Mouse (Mus musculus): Measurements from ENCODE around the gene Hnf1a. TPM values are rescaled to one million over a fixed set of nuclear protein-coding genes. Genes with fewer than 3 reads are reported as not detected.

Gene Hnf1a
- polyA plus RNA-seq, 1 experiment from 2014 or later: 0.05 TPM

DNA sequence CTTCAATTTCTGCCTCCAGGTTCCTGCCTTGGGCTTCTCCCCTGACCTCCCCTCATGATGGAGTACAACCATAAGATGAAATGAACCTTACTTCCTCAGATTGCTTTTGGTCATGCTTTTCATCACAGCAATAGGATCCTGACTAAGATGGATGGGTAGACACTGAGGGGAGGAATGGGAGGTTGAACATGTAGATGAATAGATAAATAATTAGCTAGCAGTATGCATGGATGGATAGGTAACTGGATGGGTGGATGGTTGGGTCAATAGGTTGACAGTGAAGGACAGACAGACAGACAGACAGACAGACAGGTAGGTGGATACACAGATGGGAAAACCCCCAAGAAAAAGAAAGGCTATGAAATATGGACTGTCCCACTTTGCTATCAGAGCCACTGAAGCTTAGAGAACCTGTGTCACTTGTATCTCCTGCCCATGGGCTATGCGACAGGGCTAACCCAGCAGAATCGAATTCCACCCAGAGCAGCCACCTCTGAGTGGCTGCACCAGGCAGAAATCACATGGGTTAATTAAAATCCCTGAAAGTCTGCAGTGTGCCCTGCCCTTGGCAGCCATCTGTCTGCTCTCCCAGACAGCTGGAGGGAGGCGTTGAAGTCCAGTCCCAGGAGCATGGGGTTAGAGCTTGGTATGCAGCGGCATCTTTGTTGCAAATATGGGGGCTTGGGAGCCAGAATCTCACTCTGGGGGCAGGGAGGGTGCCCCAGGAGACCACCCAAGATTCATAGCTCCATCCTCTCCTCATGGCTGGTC lies 9.1 kb downstream of the Hnf1a start:
- H3K27ac ChIP-seq (replicated peaks): no peak overlapping the region
- no peaks in the 10 kb centered on the region for H3K27me3 ChIP-seq (replicated peaks)
- no peaks in the 10 kb centered on the region for H3K9me3 ChIP-seq (replicated peaks)
- H3K4me2 ChIP-seq: no peak overlapping the region
- 41% methylated on average over 4 of the region's 4 CpGs for WGBS
- H3K9ac ChIP-seq (replicated peaks): no peak overlapping the region
- no peak overlapping the region for H3K4me3 ChIP-seq (replicated peaks)
- H3K4me1 ChIP-seq: no peaks in the 10 kb centered on the region
- no peaks in the 10 kb centered on the region for H3K36me3 ChIP-seq
- ATAC-seq (ENCODE audit: low FRiP score): no peak

DNA sequence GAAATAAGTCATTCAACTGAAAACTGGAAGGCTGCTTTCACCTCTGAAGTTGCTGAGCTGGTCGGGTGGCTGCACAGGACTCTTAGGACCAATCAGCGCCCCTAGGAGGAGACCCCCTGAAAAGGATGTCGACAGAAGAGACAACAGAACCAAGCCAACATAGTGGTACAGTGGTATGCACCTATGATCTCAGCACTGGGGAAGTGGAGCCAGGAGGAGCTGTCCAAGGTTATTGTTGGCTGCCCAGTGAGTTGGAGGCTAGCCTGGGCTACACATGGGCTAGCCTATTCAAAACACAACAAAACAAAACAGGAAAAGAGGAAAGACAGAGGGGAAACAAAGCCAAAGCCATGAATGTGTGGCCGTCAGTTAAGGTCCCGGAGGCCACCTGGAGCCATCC lies 12.8 kb downstream of the Hnf1a start:
- no peaks in the 10 kb centered on the region for H3K9me3 ChIP-seq (replicated peaks)
- H3K4me3 ChIP-seq (replicated peaks): no peak overlapping the region
- no peak overlapping the region for H3K9ac ChIP-seq (replicated peaks)
- WGBS: 81% methylated on average over 5 of the region's 5 CpGs
- no peaks in the 10 kb centered on the region for H3K4me1 ChIP-seq
- no peak overlapping the region for H3K4me2 ChIP-seq
- ATAC-seq (ENCODE audit: low FRiP score): no peak
- H3K27me3 ChIP-seq (replicated peaks): no peaks in the 10 kb centered on the region
- H3K36me3 ChIP-seq: no peaks in the 10 kb centered on the region
- H3K27ac ChIP-seq (replicated peaks): no peak overlapping the region

DNA sequence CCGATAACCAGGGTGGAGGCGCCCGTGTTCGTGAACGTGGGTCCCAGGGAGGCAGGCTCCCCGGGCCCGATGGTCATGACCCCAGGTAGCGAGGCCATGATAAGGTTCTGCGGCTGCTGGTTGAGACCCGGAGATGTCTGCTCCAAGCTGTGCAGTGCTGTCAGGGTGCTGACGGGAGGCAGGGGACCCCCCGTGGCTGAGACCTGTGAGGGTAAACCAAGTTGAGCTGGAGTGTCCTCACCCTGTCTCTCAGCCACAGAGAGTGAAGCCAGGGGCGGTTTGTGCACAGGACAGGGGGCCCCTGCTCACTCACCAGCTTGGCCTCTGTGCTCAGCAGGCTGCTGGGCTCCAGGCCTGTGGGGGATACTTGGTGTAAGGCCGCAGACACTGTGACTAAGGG lies 17.6 kb downstream of the Hnf1a start:
- Histone ChIP-seq H3K9me3 (replicated peaks) (no peaks in the 10 kb centered on the region), H3K36me3 (peaks cover 14% of the 10 kb centered on the region), H3K4me2 (no peak overlapping the region), H3K4me1 (peaks cover 13% of the 10 kb centered on the region; the same call in 1 of the 2 replicates), H3K9ac (replicated peaks) (no peak overlapping the region), H3K4me3 (replicated peaks) (no peak overlapping the region), H3K27ac (replicated peaks) (no peak overlapping the region), H3K27me3 (replicated peaks) (no peaks in the 10 kb centered on the region)
- WGBS: 92% methylated on average over 14 of the region's 14 CpGs
- no peak for ATAC-seq (ENCODE audit: low FRiP score)

DNA sequence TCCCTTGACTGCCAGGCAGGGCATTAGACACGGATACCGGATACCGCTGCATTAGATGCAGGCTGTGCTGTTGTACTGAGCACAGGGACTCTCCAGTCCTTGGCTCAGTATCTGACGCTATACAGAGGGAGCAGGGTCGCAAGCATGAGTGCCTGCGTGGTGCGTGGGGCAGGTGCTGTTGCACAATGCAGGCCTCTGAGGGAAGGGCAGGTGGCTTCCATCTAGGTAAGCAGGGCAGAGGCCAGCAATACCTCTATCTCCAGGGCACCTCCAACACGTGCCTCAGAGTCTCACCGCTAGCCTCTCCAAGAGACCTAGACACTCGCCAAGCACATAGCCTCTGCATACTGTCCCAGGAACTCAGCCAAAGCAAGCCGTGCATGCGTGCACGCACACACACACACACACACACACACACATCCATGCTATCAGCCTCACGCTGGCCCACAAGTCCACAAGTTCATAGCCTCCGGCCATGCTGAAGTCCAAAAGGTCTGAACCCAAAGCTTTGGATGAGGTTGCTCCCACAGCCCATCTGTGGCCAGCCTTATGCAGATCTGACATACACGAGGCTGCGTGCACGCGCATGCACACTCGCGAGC lies 19.5 kb downstream of the Hnf1a start:
- H3K9ac ChIP-seq (replicated peaks): no peak overlapping the region
- no peak overlapping the region for H3K27ac ChIP-seq (replicated peaks)
- no peaks in the 10 kb centered on the region for H3K9me3 ChIP-seq (replicated peaks)
- WGBS: 82% methylated on average over 21 of the region's 21 CpGs
- no peak overlapping the region for H3K4me2 ChIP-seq
- ATAC-seq (ENCODE audit: low FRiP score): no peak
- H3K36me3 ChIP-seq: peaks cover 33% of the 10 kb centered on the region
- no peak overlapping the region for H3K4me3 ChIP-seq (replicated peaks)
- peaks cover 13% of the 10 kb centered on the region; the same call in 1 of the 2 replicates for H3K4me1 ChIP-seq
- no peaks in the 10 kb centered on the region for H3K27me3 ChIP-seq (replicated peaks)

DNA sequence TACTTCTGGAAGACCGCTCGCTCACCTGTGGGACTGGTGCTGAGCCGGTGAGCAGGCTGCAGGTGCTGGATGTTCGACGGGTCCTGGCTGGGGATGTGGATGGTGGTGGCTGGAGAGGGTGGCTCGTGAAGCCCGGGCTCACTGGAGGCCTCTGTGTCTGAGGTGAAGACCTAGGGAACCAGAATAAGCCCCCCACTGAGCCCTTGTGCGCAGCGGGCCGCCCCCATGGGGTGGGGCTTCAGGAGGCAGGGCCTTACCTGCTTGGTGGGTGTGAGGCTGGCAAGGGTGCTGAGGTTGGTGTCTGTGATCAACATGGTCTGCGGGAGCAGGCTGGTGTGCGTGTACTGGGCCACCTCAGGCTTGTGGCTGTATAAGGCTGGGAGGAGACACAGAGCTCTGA lies 20.2 kb downstream of the Hnf1a start:
- no peak overlapping the region for H3K27ac ChIP-seq (replicated peaks)
- peak; percentile 25; the same call in 1 of the 2 replicates for ATAC-seq (ENCODE audit: low FRiP score)
- H3K4me2 ChIP-seq: no peak overlapping the region
- 72% methylated on average over 12 of the region's 12 CpGs for WGBS
- H3K9ac ChIP-seq (replicated peaks): no peak overlapping the region
- no peaks in the 10 kb centered on the region for H3K9me3 ChIP-seq (replicated peaks)
- peaks cover 13% of the 10 kb centered on the region; the same call in 1 of the 2 replicates for H3K4me1 ChIP-seq
- no peak overlapping the region for H3K4me3 ChIP-seq (replicated peaks)
- H3K36me3 ChIP-seq: peaks cover 40% of the 10 kb centered on the region
- H3K27me3 ChIP-seq (replicated peaks): no peaks in the 10 kb centered on the region

DNA sequence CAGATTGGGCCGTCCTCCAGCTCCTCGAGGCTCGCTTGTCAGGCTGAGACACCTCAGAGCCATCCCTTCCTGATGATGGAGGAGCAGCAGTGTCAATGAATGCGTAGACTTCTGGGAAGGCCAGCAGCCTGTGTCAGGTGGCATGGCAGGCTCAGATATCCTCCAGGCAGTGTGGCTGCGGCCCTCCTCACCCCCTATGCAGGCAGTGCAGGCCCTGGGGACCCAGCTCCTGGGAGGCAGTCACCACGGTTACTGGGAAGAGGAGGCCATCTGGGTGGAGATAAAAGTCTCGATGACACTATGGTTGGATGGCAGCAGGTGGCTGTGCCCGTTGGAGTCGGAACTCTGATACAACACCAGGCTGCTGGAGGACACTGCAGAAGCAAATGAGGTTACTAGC lies 21.1 kb downstream of the Hnf1a start:
- H3K27ac ChIP-seq (replicated peaks): no peak overlapping the region
- H3K27me3 ChIP-seq (replicated peaks): no peaks in the 10 kb centered on the region
- H3K9ac ChIP-seq (replicated peaks): no peak overlapping the region
- H3K4me3 ChIP-seq (replicated peaks): no peak overlapping the region
- 78% methylated on average over 9 of the region's 9 CpGs for WGBS
- no peaks in the 10 kb centered on the region for H3K9me3 ChIP-seq (replicated peaks)
- H3K4me2 ChIP-seq: no peak overlapping the region
- no peak for ATAC-seq (ENCODE audit: low FRiP score)
- peaks cover 13% of the 10 kb centered on the region; the same call in 1 of the 2 replicates for H3K4me1 ChIP-seq
- peaks cover 42% of the 10 kb centered on the region for H3K36me3 ChIP-seq

DNA sequence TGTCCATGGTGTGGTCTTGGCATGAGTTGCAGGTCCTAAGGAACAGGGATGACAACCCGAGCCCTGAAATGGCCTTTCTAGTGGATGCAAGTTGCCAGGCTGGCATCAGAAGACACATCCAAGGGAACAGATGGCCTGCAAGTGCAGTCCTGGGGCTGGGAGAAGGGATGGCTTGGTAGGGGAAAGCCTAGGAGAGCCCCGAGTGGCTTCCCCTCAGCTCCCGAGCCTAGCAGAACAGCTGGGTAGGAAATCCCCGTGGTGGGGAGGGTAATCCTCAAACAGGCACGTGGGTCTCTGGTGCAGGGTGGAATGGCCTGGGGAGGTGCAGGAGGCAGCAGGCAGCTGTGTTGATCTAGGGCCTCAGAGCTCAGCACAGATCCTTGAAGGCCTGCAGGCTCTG lies 21.6 kb downstream of the Hnf1a start:
- peaks cover 42% of the 10 kb centered on the region for H3K36me3 ChIP-seq
- no peak overlapping the region for H3K4me2 ChIP-seq
- peaks cover 13% of the 10 kb centered on the region; the same call in 1 of the 2 replicates for H3K4me1 ChIP-seq
- no peak overlapping the region for H3K9ac ChIP-seq (replicated peaks)
- WGBS: 63% methylated on average over 5 of the region's 5 CpGs
- no peak overlapping the region; the same call in 1 of the 2 replicates for H3K27ac ChIP-seq (replicated peaks)
- H3K27me3 ChIP-seq (replicated peaks): no peaks in the 10 kb centered on the region
- no peaks in the 10 kb centered on the region for H3K9me3 ChIP-seq (replicated peaks)
- H3K4me3 ChIP-seq (replicated peaks): no peak overlapping the region
- no peak for ATAC-seq (ENCODE audit: low FRiP score)

DNA sequence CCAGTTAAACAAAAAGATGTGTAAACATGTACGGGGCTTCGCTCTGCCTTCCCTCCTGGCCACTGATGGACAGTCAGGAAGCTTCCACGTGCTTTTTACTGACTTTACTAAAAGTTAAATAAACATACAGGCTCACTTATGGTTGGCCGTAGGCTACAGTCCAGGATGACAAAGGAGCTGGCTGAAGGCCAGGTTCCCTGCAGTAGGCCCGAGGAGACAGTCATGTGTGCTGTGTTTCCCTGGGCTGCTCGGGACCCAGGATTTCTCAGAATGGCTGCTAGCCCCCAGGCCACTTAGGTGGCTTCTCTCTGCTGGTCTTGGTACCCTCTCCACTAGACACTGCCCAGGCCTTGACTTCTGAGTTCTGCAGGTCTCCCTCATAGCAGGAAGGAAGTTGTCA lies 22.0 kb downstream of the Hnf1a start:
- peaks cover 42% of the 10 kb centered on the region for H3K36me3 ChIP-seq

DNA sequence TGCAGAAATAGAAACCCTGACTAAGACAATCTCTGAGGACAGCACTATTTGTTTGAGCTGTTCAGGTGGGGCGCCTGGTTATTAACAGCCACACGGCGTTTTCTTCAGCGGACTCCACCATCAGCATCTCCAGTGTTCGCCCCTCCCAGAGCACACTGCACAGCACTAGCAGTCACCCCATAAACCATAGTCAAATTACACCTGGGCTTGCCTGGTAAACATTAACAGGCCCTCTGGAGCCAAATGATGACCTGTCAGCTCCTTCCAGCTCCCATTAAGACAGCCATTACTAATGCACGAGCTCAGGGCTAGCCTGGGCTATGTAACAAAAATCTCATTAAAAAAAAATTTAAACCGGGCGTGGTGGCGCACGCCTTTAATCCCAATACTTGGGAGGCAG lies 25.8 kb downstream of the Hnf1a start:
- no peak for ATAC-seq (ENCODE audit: low FRiP score)
- no peaks in the 10 kb centered on the region for H3K9me3 ChIP-seq (replicated peaks)

More for the DNA sequence above, 22.0 kb downstream of the Hnf1a start:
- Histone ChIP-seq H3K27me3 (replicated peaks) (no peaks in the 10 kb centered on the region), H3K9ac (replicated peaks) (no peak overlapping the region), H3K4me3 (replicated peaks) (no peak overlapping the region), H3K9me3 (replicated peaks) (no peaks in the 10 kb centered on the region), H3K27ac (replicated peaks) (no peak overlapping the region; the same call in 1 of the 2 replicates), H3K4me2 (no peak overlapping the region), H3K4me1 (peaks cover 16% of the 10 kb centered on the region)
- 52% methylated on average over 6 of the region's 6 CpGs for WGBS
- no peak for ATAC-seq (ENCODE audit: low FRiP score)

DNA sequence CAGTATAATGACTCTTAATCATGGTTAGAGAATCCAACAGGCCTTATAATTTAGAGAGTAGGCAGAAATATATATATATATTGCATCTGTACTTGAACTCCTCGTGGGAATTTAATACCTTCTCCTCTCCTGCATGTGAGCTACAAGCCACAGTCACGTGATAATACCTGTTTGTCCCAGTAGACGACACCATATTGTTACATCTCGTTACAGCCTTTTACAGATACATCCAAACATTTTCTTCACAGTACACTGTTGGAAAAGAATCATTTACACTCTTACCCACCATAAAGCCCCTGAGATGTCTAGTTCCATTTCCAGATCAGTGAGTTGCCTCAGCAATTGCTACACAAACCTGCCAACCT lies 28.1 kb downstream of the Hnf1a start:
- H3K27ac ChIP-seq (replicated peaks): peak overlapping the region; percentile 95
- 32% methylated on average over 4 of the region's 4 CpGs for WGBS
- ATAC-seq (ENCODE audit: low FRiP score): no peak
- peak overlapping the region; percentile 97 for H3K9ac ChIP-seq (replicated peaks)
- H3K4me1 ChIP-seq: peaks cover 19% of the 10 kb centered on the region
- no peaks in the 10 kb centered on the region for H3K9me3 ChIP-seq (replicated peaks)
- H3K4me3 ChIP-seq (replicated peaks): peak overlapping the region; percentile 94
- no peaks in the 10 kb centered on the region for H3K27me3 ChIP-seq (replicated peaks)
- peak overlapping the region; percentile 57 for H3K4me2 ChIP-seq
- H3K36me3 ChIP-seq: peaks cover 22% of the 10 kb centered on the region

More for the DNA sequence above, 25.8 kb downstream of the Hnf1a start:
- WGBS: 96% methylated on average over 10 of the region's 10 CpGs
- Histone ChIP-seq H3K9ac (replicated peaks) (no peak overlapping the region), H3K27me3 (replicated peaks) (no peaks in the 10 kb centered on the region), H3K36me3 (peaks cover 42% of the 10 kb centered on the region), H3K4me1 (peaks cover 28% of the 10 kb centered on the region), H3K4me2 (no peak overlapping the region), H3K4me3 (replicated peaks) (no peak overlapping the region), H3K27ac (replicated peaks) (no peak overlapping the region)

DNA sequence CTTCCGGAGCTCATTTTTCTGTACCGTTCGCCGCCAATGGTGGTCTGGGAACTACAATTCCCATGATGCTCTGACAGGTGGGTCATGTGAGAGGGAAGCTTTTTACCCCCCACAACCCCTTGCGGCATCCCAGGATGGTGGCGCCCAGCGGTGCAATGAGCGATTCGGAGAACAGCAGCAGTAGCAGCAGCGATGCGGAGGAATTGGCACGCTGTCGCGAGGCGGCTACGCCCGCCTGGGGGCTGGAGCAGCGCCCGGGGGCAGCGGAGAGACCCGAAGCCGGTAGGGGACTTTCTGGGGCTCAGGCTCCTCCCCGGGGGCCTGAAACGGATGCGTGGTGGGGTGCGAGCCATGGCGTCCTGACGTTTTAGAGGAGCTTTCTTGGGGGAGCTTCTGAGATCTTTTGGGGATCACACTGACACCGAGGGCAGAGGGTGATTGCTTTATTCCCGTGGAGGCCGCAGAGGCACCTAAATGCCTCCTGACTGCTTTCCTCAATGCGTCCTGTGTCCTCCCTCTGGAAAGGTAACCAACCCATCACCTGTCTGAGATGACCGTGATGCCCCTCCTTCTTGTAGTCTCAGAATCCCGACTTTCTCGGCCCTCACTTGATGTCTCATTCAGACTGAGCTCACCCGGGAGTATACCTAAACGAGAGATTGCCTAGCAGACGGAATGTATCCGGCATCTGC lies 28.7 kb downstream of the Hnf1a start, which contains the start of gene 2210016L21Rik:
TSS of gene 2210016L21Rik (plus strand) at position 85 of the 692 bp plus-strand sequence.
- Histone ChIP-seq H3K4me1 (peaks cover 19% of the 10 kb centered on the region), H3K36me3 (peaks cover 17% of the 10 kb centered on the region), H3K27ac (replicated peaks) (peak within 1 kb of the TSS; percentile 95), H3K4me2 (peak within 1 kb of the TSS; percentile 57), H3K4me3 (replicated peaks) (peak within 1 kb of the TSS; percentile 94), H3K27me3 (replicated peaks) (no peaks in the 10 kb centered on the region), H3K9ac (replicated peaks) (peak within 1 kb of the TSS; percentile 97), H3K9me3 (replicated peaks) (no peaks in the 10 kb centered on the region)
- WGBS: under 1% methylated on average over 39 of the region's 39 CpGs
- peak; percentile 95 for ATAC-seq (ENCODE audit: low FRiP score)

Data from neural tube, embryonic 15.5 days (tissue).